Mouse (Mus musculus) kidney, postnatal 25 days (tissue): ENCODE measurements around the gene Gm16430.
"Not testable (repeated sequence)": the region's sequence is repeated elsewhere in the genome, so short reads cannot be mapped to it uniquely, and the experiment has no call there.

Source experiments
- DNase-seq, 2 experiments: peaks; one replicate each; pipeline ENCODE4 v3.0.0; 2021; ENCODE audit warnings: mixed read lengths in 2 of 2

The Gm16430 gene

GRCm38 (mm10) chrX:54621911-54622310 is at the start of gene Gm16430:
TSS of gene Gm16430 (plus strand) at chrX:54622211.
- DNase-seq = not testable (repeated sequence)
